Comparison of ENCODE assay signal across 18 mouse cellular contexts in genomic region chr9:13584435-13584834, GRCm38 (mm10).
DNase-seq lines count a peak whose midpoint lies in the region; ATAC-seq and TF ChIP-seq lines count a peak whose summit lies in the region.
"Had no signal": no experiment of that assay in that cellular context is flagged by ENCODE, and none has a peak within 500 bp of the region (broad histone marks: within the 10 kb centered on the region; RNA-seq: fewer than 3 reads in every experiment).

No protein-coding gene starts in this region.

- H3K9ac ChIP-seq in forebrain, embryonic 13.5 days = no peak overlapping the region
- no peak overlapping the region for H3K9ac ChIP-seq in lung, embryonic 14.5 days
- H3K9ac ChIP-seq in forebrain, embryonic 16.5 days (replicated peaks; ENCODE audit: low read depth, low read length) = no peak overlapping the region
- no peak overlapping the region for H3K9ac ChIP-seq in midbrain, embryonic 16.5 days (ENCODE audit: low read depth, low read length)
- H3K9ac ChIP-seq in liver, postnatal 0 days (replicated peaks) = no peak overlapping the region
- H3K9ac ChIP-seq: limb, embryonic 15.5 days had no signal

- no peaks in the 10 kb centered on the region for H3K36me3 ChIP-seq in forebrain, embryonic 13.5 days (ENCODE audit: poor library complexity, severe bottlenecking)
- H3K36me3 ChIP-seq in forebrain, embryonic 10.5 days (replicated peaks) = no peaks in the 10 kb centered on the region
- H3K36me3 ChIP-seq in lung, embryonic 14.5 days (ENCODE audit: insufficient read depth) = no peaks in the 10 kb centered on the region
- no peaks in the 10 kb centered on the region for H3K36me3 ChIP-seq in forebrain, embryonic 16.5 days (ENCODE audit: control insufficient read depth, insufficient read depth)
- no peaks in the 10 kb centered on the region for H3K36me3 ChIP-seq in midbrain, embryonic 16.5 days (ENCODE audit: control insufficient read depth, insufficient read depth, low read length)
- no peaks in the 10 kb centered on the region for H3K36me3 ChIP-seq in liver, postnatal 0 days (replicated peaks; ENCODE audit: insufficient read depth, low read length)
- H3K36me3 ChIP-seq: G1E; heart, embryonic 10.5 days; hindbrain, embryonic 10.5 days; limb, embryonic 15.5 days had no signal

- WGBS in forebrain, embryonic 13.5 days = 80% methylated on average over 3 of the region's 3 CpGs
- WGBS in forebrain, embryonic 10.5 days = 86% methylated on average over 3 of the region's 3 CpGs
- 46% methylated on average over 3 of the region's 3 CpGs for WGBS in lung, embryonic 14.5 days
- WGBS in forebrain, embryonic 16.5 days = 70% methylated on average over 3 of the region's 3 CpGs
- 69% methylated on average over 3 of the region's 3 CpGs for WGBS in midbrain, embryonic 16.5 days
- 66% methylated on average over 3 of the region's 3 CpGs for WGBS in liver, postnatal 0 days (ENCODE audit: insufficient replicate concordance)

- peak; percentile 44; the same call in 1 of the 2 replicates for ATAC-seq in forebrain, embryonic 13.5 days
- no peak for ATAC-seq in lung, embryonic 14.5 days (ENCODE audit: insufficient read depth)
- peak; percentile 71 for ATAC-seq in forebrain, embryonic 16.5 days
- peak; percentile 63; the same call in 1 of the 2 replicates for ATAC-seq in midbrain, embryonic 16.5 days
- no peak for ATAC-seq in liver, postnatal 0 days
- ATAC-seq: intestine, postnatal 0 days had no signal

- no peaks in the 10 kb centered on the region for H3K9me3 ChIP-seq in forebrain, embryonic 13.5 days (replicated peaks)
- no peaks in the 10 kb centered on the region; the same call in 1 of the 2 replicates for H3K9me3 ChIP-seq in forebrain, embryonic 10.5 days
- no peaks in the 10 kb centered on the region for H3K9me3 ChIP-seq in lung, embryonic 14.5 days (ENCODE audit: low read depth, low read length)
- no peaks in the 10 kb centered on the region for H3K9me3 ChIP-seq in forebrain, embryonic 16.5 days (ENCODE audit: control insufficient read depth, low read length)
- no peaks in the 10 kb centered on the region for H3K9me3 ChIP-seq in midbrain, embryonic 16.5 days (replicated peaks; ENCODE audit: control insufficient read depth, low read length, poor library complexity, severe bottlenecking)
- H3K9me3 ChIP-seq in liver, postnatal 0 days (ENCODE audit: low read length) = no peaks in the 10 kb centered on the region
- H3K9me3 ChIP-seq: G1E; heart, embryonic 10.5 days; hindbrain, embryonic 10.5 days; limb, embryonic 15.5 days; megakaryocyte, embryonic 14.5 days had no signal

- no peaks in the 10 kb centered on the region for H3K27me3 ChIP-seq in forebrain, embryonic 13.5 days
- peaks cover 8% of the 10 kb centered on the region for H3K27me3 ChIP-seq in forebrain, embryonic 10.5 days (ENCODE audit: poor library complexity, severe bottlenecking)
- no peaks in the 10 kb centered on the region for H3K27me3 ChIP-seq in lung, embryonic 14.5 days (ENCODE audit: insufficient read depth, low read length)
- H3K27me3 ChIP-seq in forebrain, embryonic 16.5 days (replicated peaks; ENCODE audit: control insufficient read depth, insufficient read depth, low read length) = no peaks in the 10 kb centered on the region
- no peaks in the 10 kb centered on the region for H3K27me3 ChIP-seq in midbrain, embryonic 16.5 days (ENCODE audit: control insufficient read depth, insufficient read depth, low read depth, low read length)
- H3K27me3 ChIP-seq in liver, postnatal 0 days (ENCODE audit: insufficient read depth, low read length) = no peaks in the 10 kb centered on the region
- H3K27me3 ChIP-seq: limb, embryonic 15.5 days; megakaryocyte, embryonic 14.5 days had no signal

- H3K4me3 ChIP-seq in forebrain, embryonic 13.5 days = no peak overlapping the region
- no peak overlapping the region for H3K4me3 ChIP-seq in forebrain, embryonic 10.5 days
- H3K4me3 ChIP-seq in lung, embryonic 14.5 days (ENCODE audit: low read depth, low read length) = no peak overlapping the region
- H3K4me3 ChIP-seq in forebrain, embryonic 16.5 days (replicated peaks; ENCODE audit: low read length) = no peak overlapping the region
- no peak overlapping the region for H3K4me3 ChIP-seq in midbrain, embryonic 16.5 days (ENCODE audit: low read depth, low read length)
- H3K4me3 ChIP-seq in liver, postnatal 0 days (ENCODE audit: low read depth, low read length) = no peak overlapping the region
- H3K4me3 ChIP-seq: heart, embryonic 10.5 days; hindbrain, embryonic 10.5 days; limb, embryonic 15.5 days; megakaryocyte, embryonic 14.5 days had no signal

- no peak overlapping the region; the same call in 1 of the 2 replicates for H3K27ac ChIP-seq in forebrain, embryonic 13.5 days
- H3K27ac ChIP-seq in forebrain, embryonic 10.5 days = no peak overlapping the region
- H3K27ac ChIP-seq in lung, embryonic 14.5 days (ENCODE audit: low read depth) = peak overlapping the region; percentile 30
- H3K27ac ChIP-seq in forebrain, embryonic 16.5 days (ENCODE audit: low read length) = no peak overlapping the region
- H3K27ac ChIP-seq in midbrain, embryonic 16.5 days (ENCODE audit: low read length) = no peak overlapping the region
- H3K27ac ChIP-seq in liver, postnatal 0 days (ENCODE audit: low read depth) = no peak overlapping the region
- H3K27ac ChIP-seq: heart, embryonic 10.5 days; hindbrain, embryonic 10.5 days; limb, embryonic 15.5 days had no signal

- DNase-seq in forebrain, embryonic 10.5 days (ENCODE audit: extremely low spot score, low spot score) = no peak
- DNase-seq in lung, embryonic 14.5 days = peak; percentile 57
- no peak for DNase-seq in lung, postnatal 36 days
- no peak for DNase-seq in liver, postnatal 0 days
- DNase-seq: adrenal gland, postnatal 10 days; B cell, adult 2 months; cerebellum, adult 9-11 months; lung, adult 2 months; thymus, postnatal 36 days had no signal

- peaks cover 33% of the 10 kb centered on the region for H3K4me1 ChIP-seq in forebrain, embryonic 13.5 days
- peaks cover 34% of the 10 kb centered on the region for H3K4me1 ChIP-seq in forebrain, embryonic 10.5 days
- H3K4me1 ChIP-seq in lung, embryonic 14.5 days (ENCODE audit: insufficient read depth) = peaks cover 32% of the 10 kb centered on the region
- H3K4me1 ChIP-seq in forebrain, embryonic 16.5 days (replicated peaks; ENCODE audit: control insufficient read depth, insufficient read depth, low read length) = peaks cover 23% of the 10 kb centered on the region
- peaks cover 10% of the 10 kb centered on the region for H3K4me1 ChIP-seq in midbrain, embryonic 16.5 days (ENCODE audit: control insufficient read depth, insufficient read depth, low read length)
- peaks cover 9% of the 10 kb centered on the region for H3K4me1 ChIP-seq in liver, postnatal 0 days (ENCODE audit: insufficient read depth)

- no peak overlapping the region for H3K4me2 ChIP-seq in forebrain, embryonic 13.5 days
- no peak overlapping the region for H3K4me2 ChIP-seq in lung, embryonic 14.5 days
- H3K4me2 ChIP-seq in forebrain, embryonic 16.5 days (ENCODE audit: low read length) = no peak overlapping the region
- H3K4me2 ChIP-seq in midbrain, embryonic 16.5 days (ENCODE audit: low read length) = no peak overlapping the region
- H3K4me2 ChIP-seq in liver, postnatal 0 days (ENCODE audit: low read depth, low read length) = no peak overlapping the region
- H3K4me2 ChIP-seq: limb, embryonic 15.5 days had no signal

- TF ChIP-seq EP300 in liver, postnatal 0 days (IDR thresholded peaks at IDR 0.05; ENCODE audit: low read depth) = no peak

- no peak for TF ChIP-seq CTCF in lung, embryonic 14.5 days (IDR thresholded peaks at IDR 0.05; ENCODE audit: low read depth)
- no peak for TF ChIP-seq CTCF in liver, postnatal 0 days (IDR thresholded peaks at IDR 0.05; ENCODE audit: low read depth)

Comparison
In these comparisons a context has a peak if more than half of its experiments do, and no peak if none do; other contexts are left out.
1. ATAC-seq: peak in forebrain, embryonic 13.5 days (single experiment), forebrain, embryonic 16.5 days (single experiment) and midbrain, embryonic 16.5 days (single experiment); none in lung, embryonic 14.5 days (single experiment) and liver, postnatal 0 days (single experiment).